Mouse (Mus musculus): ENCODE measurements around the gene Colgalt1. TPM values are rescaled to one million over a fixed set of nuclear protein-coding genes. Genes with fewer than 3 reads are reported as not detected.

Colgalt1 gene
- total and polyA plus RNA-seq, 3 experiments, result 72.0 to 85.3 (median 73.7) TPM

GRCm38 (mm10) chr8:71595862-71596261 is 14.9 kb upstream of the Colgalt1 start:
- peak overlapping the region; percentile 40 for H3K4me2 ChIP-seq (ENCODE audit: insufficient read depth, low read depth, poor library complexity, severe bottlenecking)
- peaks cover 10 to 41% of the 10 kb centered on the region in 2 experiments for H3K36me3 ChIP-seq (replicated peaks in 1 of 2; ENCODE audit: control insufficient read depth in 1 of 2, insufficient read depth in 1 of 2, low read length in 1 of 2)
- dilution Hi-C loops (cut with MboI; ENCODE audit: extremely low pct_ligation_motif_present, extremely low pct_unique_long_range_greater_than_20kb, low sequenced_read_pairs), result no loop called here
- peaks cover 40 to 68% of the 10 kb centered on the region in 2 experiments for H3K4me1 ChIP-seq (ENCODE audit: control insufficient read depth in 1 of 2, insufficient read depth in 2 of 2)
- peak overlapping the region; percentile 60; the same call in 1 of the 2 replicates for H3K9ac ChIP-seq (ENCODE audit: insufficient read depth, low read depth)
- H3K27me3 ChIP-seq (replicated peaks), result no peaks in the 10 kb centered on the region
- H3K4me3 ChIP-seq (replicated peaks in 1 of 3; ENCODE audit: low read depth in 2 of 3, low read length in 2 of 3, poor library complexity in 1 of 3), result peak overlapping the region; percentile 46 to 89 (median 70)
- DNase-seq (ENCODE audit: extremely low read depth), result peak; percentile 82
- H3K27ac ChIP-seq (ENCODE audit: insufficient read depth, low read depth), result peak overlapping the region; percentile 98
- H3K79me2 ChIP-seq (replicated peaks; ENCODE audit: control insufficient read depth, extremely low read depth, insufficient read depth, poor library complexity, severe bottlenecking), result peaks cover 20% of the 10 kb centered on the region
- H3K9me3 ChIP-seq (replicated peaks; ENCODE audit: low read length), result no peaks in the 10 kb centered on the region
- TF ChIP-seq JUN (IDR thresholded peaks at IDR 0.05; ENCODE audit: insufficient read depth, low read depth, low read length) (no peak), ZNF384 (IDR thresholded peaks at IDR 0.05; ENCODE audit: low read depth, low read length) (no peak), ELF1 (IDR thresholded peaks at IDR 0.05; ENCODE audit: low read depth, low read length) (0 out of 2 replicates have a peak, but pooled peaks have one; percentile 33), JUND (conservative IDR thresholded peaks at IDR 0.05; ENCODE audit: low read depth, low read length) (no peak), MEF2A (IDR thresholded peaks at IDR 0.05; ENCODE audit: borderline replicate concordance, low read depth, low read length) (no peak), MAFK (IDR thresholded peaks at IDR 0.05; ENCODE audit: insufficient replicate concordance, low read length) (no peak), KAT2A (IDR thresholded peaks at IDR 0.05; ENCODE audit: insufficient replicate concordance, low read length) (no peak), USF2 (conservative IDR thresholded peaks at IDR 0.05; ENCODE audit: low read depth, low read length) (no peak), IRF4 (IDR thresholded peaks at IDR 0.05; ENCODE audit: low read depth, low read length) (peak; percentile 45; the same call in 1 of the 2 replicates), USF1 (IDR thresholded peaks at IDR 0.05; ENCODE audit: low read depth, low read length) (no peak), MXI1 (IDR thresholded peaks at IDR 0.05; ENCODE audit: low read depth, low read length) (peak; percentile 84; the same call in 1 of the 2 replicates), ZC3H11A (IDR thresholded peaks at IDR 0.05; ENCODE audit: low read depth, low read length) (no peak; the same call in 1 of the 2 replicates), MAZ (IDR thresholded peaks at IDR 0.05; ENCODE audit: low read depth, low read length) (0 out of 2 replicates have a peak, but pooled peaks have one; percentile 0), MYC (IDR thresholded peaks at IDR 0.05; ENCODE audit: low read depth, low read length) (peak; percentile 74; the same call in 1 of the 2 replicates), E2F4 (IDR thresholded peaks at IDR 0.05; ENCODE audit: insufficient replicate concordance, low read depth, low read length) (no peak), RAD21 (IDR thresholded peaks at IDR 0.05; ENCODE audit: low read depth, low read length) (peak; percentile 59), SMC3 (IDR thresholded peaks at IDR 0.05; ENCODE audit: low read depth, low read length) (peak; percentile 94), TBP (conservative IDR thresholded peaks at IDR 0.05; ENCODE audit: low read depth, low read length) (0 out of 2 replicates have a peak, but pooled peaks have one; percentile 17), ZKSCAN1 (IDR thresholded peaks at IDR 0.05; ENCODE audit: borderline replicate concordance, low read depth, low read length) (no peak), HCFC1 (IDR thresholded peaks at IDR 0.05; ENCODE audit: low read depth, low read length) (no peak), POLR2AphosphoS2 (IDR thresholded peaks at IDR 0.05; ENCODE audit: low read depth, low read length) (no peak), EP300 (IDR thresholded peaks at IDR 0.05; ENCODE audit: low read length) (no peak), POLR2A (IDR thresholded peaks at IDR 0.05; ENCODE audit: low read depth, low read length) (peak; percentile 67), PAX5 (IDR thresholded peaks at IDR 0.05; ENCODE audit: low read length) (no peak), UBTF (IDR thresholded peaks at IDR 0.05; ENCODE audit: low read depth, low read length) (0 out of 2 replicates have a peak, but pooled peaks have one; percentile 67), NELFE (IDR thresholded peaks at IDR 0.05; ENCODE audit: low read depth, low read length) (peak; percentile 65), ZMIZ1 (IDR thresholded peaks at IDR 0.05; ENCODE audit: low read depth, low read length) (peak; percentile 65; the same call in 1 of the 2 replicates), TCF12 (IDR thresholded peaks at IDR 0.05; ENCODE audit: low read depth, low read length) (peak; percentile 40; the same call in 1 of the 2 replicates), SIN3A (IDR thresholded peaks at IDR 0.05; ENCODE audit: low read length) (peak; percentile 63; the same call in 1 of the 2 replicates), MAX (IDR thresholded peaks at IDR 0.05; ENCODE audit: low read length) (0 out of 2 replicates have a peak, but pooled peaks have one; percentile 45), BHLHE40 (IDR thresholded peaks at IDR 0.05; ENCODE audit: low read depth, low read length) (peak; percentile 44), GABPA (IDR thresholded peaks at IDR 0.05; ENCODE audit: insufficient replicate concordance, low read depth, low read length) (no peak), ETS1 (conservative IDR thresholded peaks at IDR 0.05; ENCODE audit: low read depth, low read length) (0 out of 2 replicates have a peak, but pooled peaks have one; percentile 8), CHD2 (IDR thresholded peaks at IDR 0.05; ENCODE audit: low read length) (0 out of 2 replicates have a peak, but pooled peaks have one; percentile 8), CHD1 (IDR thresholded peaks at IDR 0.05; ENCODE audit: low read depth, low read length) (no peak), RCOR1 (conservative IDR thresholded peaks at IDR 0.05; ENCODE audit: low read depth, low read length) (no peak), NRF1 (IDR thresholded peaks at IDR 0.05; ENCODE audit: low read depth, low read length) (peak; percentile 8; the same call in 1 of the 2 replicates), CTCF (conservative IDR thresholded peaks at IDR 0.05 in 1 of 2, IDR thresholded peaks at IDR 0.05 in 1 of 2; ENCODE audit: low read depth in 2 of 2, low read length in 2 of 2) (peak; percentile 61 to 100)
- in situ Hi-C loops (cut with MboI; ENCODE audit: low pct_ligation_motif_present, low pct_unique_long_range_greater_than_20kb, low sequenced_read_pairs), result no loop called here

All from CH12.LX (cell line).